Mouse (Mus musculus) MEL (cell line): ENCODE measurements around the gene Hgfac. TPM values are rescaled to one million over a fixed set of nuclear protein-coding genes. Genes with fewer than 3 reads are reported as not detected.

Experiments
- DNase-seq: peaks from one replicate; pipeline ENCODE4 v3.0.0; 2011; ENCODE audit warnings: low read depth, low spot score
- H3K27ac ChIP-seq: 2 replicates; pipeline ENCODE4 v1.5.1; 2012; ENCODE audit warnings: low read depth, mild to moderate bottlenecking, control low read depth, low read length, moderate library complexity; ENCODE audit not compliant: control insufficient read depth
- H3K27me3 ChIP-seq, 2 experiments: fragments of 150-350 bp in 1 of 2; sonication (generic) in 1 of 2; 2 replicates each; pipeline ENCODE4 v1.6.1; 2012; ENCODE audit warnings: low read length in 2 of 2, mild to moderate bottlenecking in 2 of 2, improper control_type of control experiment in 1 of 2, moderate library complexity in 1 of 2; ENCODE audit not compliant: insufficient read depth in 2 of 2, control insufficient read depth in 1 of 2
- H3K36me3 ChIP-seq, 2 experiments: 2 replicates each; pipeline ENCODE4 v1.6.1; 2012 to 2014; ENCODE audit warnings: low read length in 2 of 2, improper control_type of control experiment in 1 of 2, inconsistent platforms in 1 of 2, mild to moderate bottlenecking in 1 of 2; ENCODE audit not compliant: insufficient read depth in 2 of 2, control insufficient read depth in 1 of 2
- H3K4me1 ChIP-seq, 2 experiments: fragments of 150-350 bp in 1 of 2; sonication (generic) in 1 of 2; 2 replicates each; pipeline ENCODE4 v1.6.1; 2012; ENCODE audit warnings: low read length in 2 of 2, improper control_type of control experiment in 1 of 2, mild to moderate bottlenecking in 1 of 2; ENCODE audit not compliant: insufficient read depth in 2 of 2, control insufficient read depth in 1 of 2
- H3K4me3 ChIP-seq, 2 experiments: fragments of 150-350 bp in 1 of 2; sonication (generic) in 1 of 2; 2 replicates each; pipeline ENCODE4 v1.5.1; 2012; ENCODE audit warnings: low read depth in 2 of 2, low read length in 2 of 2, mild to moderate bottlenecking in 2 of 2, moderate library complexity in 2 of 2, control low read depth in 1 of 2, improper control_type of control experiment in 1 of 2; ENCODE audit not compliant: control insufficient read depth in 1 of 2, insufficient read depth in 1 of 2
- H3K79me2 ChIP-seq: 2 replicates; pipeline ENCODE4 v1.6.1; 2012; ENCODE audit warnings: mild to moderate bottlenecking, low read length, moderate library complexity; ENCODE audit not compliant: control insufficient read depth, poor library complexity, insufficient read depth
- H3K9ac ChIP-seq: 2 replicates; pipeline ENCODE4 v1.6.1; 2012; ENCODE audit warnings: low read depth, mild to moderate bottlenecking, control low read depth, low read length, moderate library complexity; ENCODE audit not compliant: control insufficient read depth, poor library complexity, severe bottlenecking
- H3K9me3 ChIP-seq: fragments of 150-350 bp; sonication (generic); replicated peaks from 2 replicates; pipeline ENCODE4 v1.6.1; 2012; ENCODE audit warnings: mild to moderate bottlenecking, low read length, improper control_type of control experiment, moderate library complexity; ENCODE audit not compliant: insufficient read depth
- BHLHE40 ChIP-seq: IDR thresholded peaks from 2 replicates; pipeline ENCODE4 v1.6.1; 2012; ENCODE audit warnings: low read depth, mild to moderate bottlenecking, inconsistent platforms, low read length, improper control_type of control experiment, borderline replicate concordance
- CHD1 ChIP-seq: IDR thresholded peaks from 2 replicates; pipeline ENCODE4 v1.6.1; 2012; ENCODE audit warnings: low read depth, mild to moderate bottlenecking, inconsistent platforms, low read length, improper control_type of control experiment
- CTCF ChIP-seq, 3 experiments: IDR thresholded peaks in 2 of 3; conservative IDR thresholded peaks in 1 of 3; 2 replicates each; pipeline ENCODE4 v1.5.1; 2011 to 2012; ENCODE audit warnings: low read length in 3 of 3, low read depth in 2 of 3, mild to moderate bottlenecking in 2 of 3, improper control_type of control experiment in 1 of 3, inconsistent platforms in 1 of 3, mixed read lengths in 1 of 3, moderate library complexity in 1 of 3; ENCODE audit not compliant: control insufficient read depth in 1 of 3, insufficient read depth in 1 of 3, poor library complexity in 1 of 3, severe bottlenecking in 1 of 3
- EP300 ChIP-seq, 2 experiments: IDR thresholded peaks; 2 replicates each; pipeline ENCODE4 v1.6.1; 2011; ENCODE audit warnings: improper control_type of control experiment in 2 of 2, low read length in 2 of 2, low read depth in 1 of 2, mild to moderate bottlenecking in 1 of 2
- ETS1 ChIP-seq: IDR thresholded peaks from 2 replicates; pipeline ENCODE4 v1.6.1; 2012; ENCODE audit warnings: low read depth, mild to moderate bottlenecking, inconsistent platforms, low read length, improper control_type of control experiment, moderate library complexity
- GABPA ChIP-seq: IDR thresholded peaks from 2 replicates; pipeline ENCODE4 v1.6.1; 2012; ENCODE audit warnings: low read depth, mild to moderate bottlenecking, inconsistent platforms, low read length, improper control_type of control experiment, moderate library complexity
- HCFC1 ChIP-seq: IDR thresholded peaks from 2 replicates; pipeline ENCODE4 v1.6.1; 2012; ENCODE audit warnings: low read depth, mild to moderate bottlenecking, inconsistent platforms, low read length, improper control_type of control experiment, moderate library complexity
- MAFK ChIP-seq: IDR thresholded peaks from 2 replicates; pipeline ENCODE4 v1.6.1; 2011; ENCODE audit warnings: low read depth, mild to moderate bottlenecking, low read length, improper control_type of control experiment, borderline replicate concordance
- MEF2A ChIP-seq: IDR thresholded peaks from 2 replicates; pipeline ENCODE4 v1.6.1; 2014; ENCODE audit warnings: low read depth, mild to moderate bottlenecking, inconsistent platforms, low read length, improper control_type of control experiment; ENCODE audit not compliant: poor library complexity, insufficient replicate concordance, severe bottlenecking; ENCODE audit errors: extremely low read depth
- MXI1 ChIP-seq: IDR thresholded peaks from 2 replicates; pipeline ENCODE4 v1.6.1; 2011; ENCODE audit warnings: mild to moderate bottlenecking, low read depth, low read length, improper control_type of control experiment
- MYB ChIP-seq: IDR thresholded peaks from 2 replicates; pipeline ENCODE4 v1.6.1; 2011; ENCODE audit warnings: mild to moderate bottlenecking, low read depth, low read length, improper control_type of control experiment
- MYC ChIP-seq: IDR thresholded peaks from 2 replicates; pipeline ENCODE4 v1.6.1; 2011; ENCODE audit warnings: low read depth, mild to moderate bottlenecking, low read length, improper control_type of control experiment, moderate library complexity
- POLR2A ChIP-seq, 2 experiments: IDR thresholded peaks; 2 replicates each; pipeline ENCODE4 v1.6.1; 2011 to 2012; ENCODE audit warnings: low read length in 2 of 2, mild to moderate bottlenecking in 2 of 2, control low read depth in 1 of 2, improper control_type of control experiment in 1 of 2, low read depth in 1 of 2, moderate library complexity in 1 of 2; ENCODE audit not compliant: control insufficient read depth in 1 of 2, insufficient read depth in 1 of 2, poor library complexity in 1 of 2
- POLR2AphosphoS5 ChIP-seq: IDR thresholded peaks from 2 replicates; pipeline ENCODE4 v1.6.1; 2012; ENCODE audit warnings: low read depth, borderline replicate concordance, mild to moderate bottlenecking, inconsistent platforms, low read length, moderate library complexity, mixed read lengths
- RAD21 ChIP-seq: IDR thresholded peaks from 2 replicates; pipeline ENCODE4 v1.6.1; 2011; ENCODE audit warnings: mild to moderate bottlenecking, low read depth, low read length, improper control_type of control experiment
- RCOR1 ChIP-seq: IDR thresholded peaks from 2 replicates; pipeline ENCODE4 v1.6.1; 2012; ENCODE audit warnings: low read depth, mild to moderate bottlenecking, inconsistent platforms, low read length, improper control_type of control experiment
- SIN3A ChIP-seq: IDR thresholded peaks from 2 replicates; pipeline ENCODE4 v1.6.1; 2012; ENCODE audit warnings: low read length, improper control_type of control experiment, inconsistent platforms
- SMC3 ChIP-seq: IDR thresholded peaks from 2 replicates; pipeline ENCODE4 v1.6.1; 2011; ENCODE audit warnings: low read depth, low read length, improper control_type of control experiment
- TAL1 ChIP-seq: IDR thresholded peaks from 2 replicates; pipeline ENCODE4 v1.6.1; 2012; ENCODE audit warnings: mild to moderate bottlenecking, inconsistent platforms, low read length, moderate library complexity, mixed read lengths
- TBP ChIP-seq: IDR thresholded peaks from 2 replicates; pipeline ENCODE4 v1.8.0; 2011; ENCODE audit warnings: low read depth, low read length, improper control_type of control experiment
- UBTF ChIP-seq: IDR thresholded peaks from 2 replicates; pipeline ENCODE4 v1.6.1; 2012; ENCODE audit warnings: low read depth, mild to moderate bottlenecking, inconsistent platforms, low read length, improper control_type of control experiment, moderate library complexity, borderline replicate concordance; ENCODE audit not compliant: insufficient read depth
- USF1 ChIP-seq: IDR thresholded peaks from 2 replicates; pipeline ENCODE4 v1.6.1; 2014; ENCODE audit warnings: low read depth, mild to moderate bottlenecking, inconsistent platforms, low read length, improper control_type of control experiment, moderate library complexity
- USF2 ChIP-seq, 2 experiments: IDR thresholded peaks; 2 replicates each; pipeline ENCODE4 v1.6.1; 2011 to 2012; ENCODE audit warnings: improper control_type of control experiment in 2 of 2, low read length in 2 of 2, borderline replicate concordance in 1 of 2, inconsistent platforms in 1 of 2, low read depth in 1 of 2, mild to moderate bottlenecking in 1 of 2; ENCODE audit not compliant: insufficient read depth in 1 of 2
- ZC3H11A ChIP-seq: IDR thresholded peaks from 2 replicates; pipeline ENCODE4 v1.6.1; 2012; ENCODE audit warnings: low read depth, mild to moderate bottlenecking, inconsistent platforms, low read length, improper control_type of control experiment
- polyA plus RNA-seq, 2 experiments: library from polyadenylated mRNA; stranded (reverse) in 1 of 2; unstranded in 1 of 2; fragments of >175 nt in 1 of 2; fragments of >200 nt in 1 of 2; gene quantifications; 2 replicates each; pipeline versions ENCODE4 v1.2.1 to v1.2.4; 2012; ENCODE audit warnings: low replicate concordance in 2 of 2, low read depth in 1 of 2; ENCODE audit not compliant: insufficient read length in 2 of 2, insufficient read depth in 1 of 2, missing spikeins in 1 of 2
- total RNA-seq: library from RNA; depleted of rRNA; stranded (reverse); fragments of 300-350 nt; gene quantifications from 2 replicates; pipeline ENCODE4 v1.2.3, GENCODE M21; 2012

The Hgfac gene
- total and polyA plus RNA-seq, 3 experiments: 0.62 to 1.6 TPM; not detected in 1

GRCm38 (mm10) chr5:35070314-35070713 is 29.0 kb downstream of the Hgfac start:
- TF ChIP-seq SMC3: no peak
- no peak for TF ChIP-seq MXI1
- TF ChIP-seq POLR2A (IDR thresholded peaks at IDR 0.05; ENCODE audit: control insufficient read depth in 1 of 2, insufficient read depth in 1 of 2, low read depth in 1 of 2, low read length in 2 of 2, poor library complexity in 1 of 2): no peak
- no peak for TF ChIP-seq USF1
- TF ChIP-seq RAD21: no peak
- no peak for TF ChIP-seq ZC3H11A
- no peak for TF ChIP-seq MYB
- H3K4me3 ChIP-seq: no peak overlapping the region
- no peaks in the 10 kb centered on the region for H3K9me3 ChIP-seq
- H3K27ac ChIP-seq: no peak overlapping the region
- H3K79me2 ChIP-seq: no peaks in the 10 kb centered on the region
- no peaks in the 10 kb centered on the region for H3K36me3 ChIP-seq
- peaks cover 0 to 1% of the 10 kb centered on the region in 2 experiments; a peak in 2 of 4 replicates for H3K27me3 ChIP-seq
- no peak for DNase-seq
- no peak overlapping the region for H3K9ac ChIP-seq
- no peaks in the 10 kb centered on the region for H3K4me1 ChIP-seq

- Histone ChIP-seq H3K9ac (no peak overlapping the region), H3K4me1 (no peaks in the 10 kb centered on the region), H3K27ac (no peak overlapping the region), H3K79me2 (no peaks in the 10 kb centered on the region), H3K9me3 (no peaks in the 10 kb centered on the region)
- DNase-seq: no peak
- TF ChIP-seq POLR2A (IDR thresholded peaks at IDR 0.05; ENCODE audit: control insufficient read depth in 1 of 2, insufficient read depth in 1 of 2, low read depth in 1 of 2, low read length in 2 of 2, poor library complexity in 1 of 2): no peak
- TF ChIP-seq MEF2A: no peak
- no peak for TF ChIP-seq ETS1
- TF ChIP-seq UBTF: no peak
- TF ChIP-seq GABPA: no peak
- no peak for TF ChIP-seq BHLHE40
- TF ChIP-seq EP300 (IDR thresholded peaks at IDR 0.05; ENCODE audit: low read depth in 1 of 2, low read length in 2 of 2): no peak
- TF ChIP-seq SMC3: no peak
- no peak for TF ChIP-seq USF2 (IDR thresholded peaks at IDR 0.05; ENCODE audit: borderline replicate concordance in 1 of 2, insufficient read depth in 1 of 2, low read depth in 1 of 2, low read length in 2 of 2)
- TF ChIP-seq RCOR1: no peak
- TF ChIP-seq POLR2AphosphoS5: no peak
- no peak for TF ChIP-seq CHD1
- no peak for TF ChIP-seq SIN3A
- TF ChIP-seq MYC: no peak
- no peak for TF ChIP-seq CTCF (IDR thresholded peaks at IDR 0.05 in 2 of 3, conservative IDR thresholded peaks at IDR 0.05 in 1 of 3; ENCODE audit: control insufficient read depth in 1 of 3, insufficient read depth in 1 of 3, low read depth in 2 of 3, low read length in 3 of 3, poor library complexity in 1 of 3, severe bottlenecking in 1 of 3)
- no peak for TF ChIP-seq TAL1
- TF ChIP-seq TBP: no peak
- TF ChIP-seq MAFK: no peak
- TF ChIP-seq HCFC1: no peak
- TF ChIP-seq, all 39 proteins: peak for 0
- H3K36me3 ChIP-seq: no peaks in the 10 kb centered on the region
- H3K4me3 ChIP-seq: no peak overlapping the region
- H3K27me3 ChIP-seq: peaks cover 0 to 1% of the 10 kb centered on the region in 2 experiments; a peak in 2 of 4 replicates
Observed at GRCm38 (mm10) chr5:35070953-35071352, 29.6 kb downstream of the Hgfac start.
